Mouse (Mus musculus) liver (tissue): ENCODE measurements around the gene Olfr1242.

Source experiments
- DNase-seq: peaks from one replicate; pipeline ENCODE4 v3.0.0-alpha.2; 2020; ENCODE audit warnings: mixed read lengths

The Olfr1242 gene

DNA sequence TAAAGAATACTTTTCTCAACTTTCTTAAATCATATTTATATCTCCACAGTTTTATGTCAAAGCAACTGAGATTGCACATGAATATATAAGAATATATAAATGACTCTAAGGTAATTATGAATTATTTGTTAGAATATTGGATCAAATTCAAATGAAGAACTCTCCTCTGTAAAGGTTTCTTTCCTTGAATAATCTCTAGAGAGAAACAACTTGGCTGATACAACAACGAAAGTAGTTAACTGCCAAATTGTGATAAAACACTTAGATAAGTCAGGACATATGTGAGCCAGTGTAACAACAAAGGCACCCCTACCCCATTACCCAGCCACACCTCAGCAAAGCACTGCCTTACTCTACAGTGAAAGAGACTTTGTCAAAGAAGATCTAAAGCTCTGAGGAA, at the start of gene Olfr1242:
Gene Olfr1242 (minus strand): TSS at position 101 of the 400 bp plus-strand sequence.
- DNase-seq = no peak

DNA sequence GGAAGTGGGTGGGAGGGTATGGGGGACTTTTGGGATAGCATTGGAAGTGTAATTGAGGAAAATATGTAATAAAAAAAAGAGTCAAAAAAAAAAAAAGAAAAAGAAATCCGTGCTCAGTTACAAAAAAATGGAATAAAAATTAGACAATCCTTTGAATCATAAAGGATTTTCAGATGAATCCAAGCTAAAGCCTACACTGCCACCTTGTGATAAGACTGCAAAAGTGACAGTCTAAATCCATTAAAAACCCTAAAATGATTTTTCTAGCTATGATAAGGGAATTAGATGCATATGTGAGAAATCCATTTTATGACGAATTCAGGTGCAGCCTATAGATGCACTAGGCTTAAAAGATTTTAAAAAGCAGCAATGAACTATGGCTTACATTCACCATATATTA, 46.4 kb upstream of the Olfr1242 start:
- no peak for DNase-seq

DNA sequence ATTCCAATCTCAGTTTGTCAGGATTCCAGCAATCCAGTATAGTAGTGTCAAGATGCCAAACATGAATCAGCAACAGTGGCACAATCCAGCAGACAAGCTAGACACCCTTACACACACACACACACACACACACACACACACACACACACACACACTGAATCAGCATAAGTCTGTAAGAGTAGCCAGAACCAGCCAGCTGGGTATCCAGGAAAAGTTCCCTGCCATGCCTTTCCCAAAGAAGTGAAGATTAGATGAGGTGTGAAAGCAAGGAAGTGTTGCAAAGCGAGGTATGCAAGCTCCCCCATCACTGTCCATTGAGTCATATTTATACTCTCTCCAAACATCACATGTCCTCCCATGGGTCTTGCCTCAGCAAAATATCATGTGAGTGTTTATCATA, 41.8 kb upstream of the Olfr1242 start:
- no peak for DNase-seq

DNA sequence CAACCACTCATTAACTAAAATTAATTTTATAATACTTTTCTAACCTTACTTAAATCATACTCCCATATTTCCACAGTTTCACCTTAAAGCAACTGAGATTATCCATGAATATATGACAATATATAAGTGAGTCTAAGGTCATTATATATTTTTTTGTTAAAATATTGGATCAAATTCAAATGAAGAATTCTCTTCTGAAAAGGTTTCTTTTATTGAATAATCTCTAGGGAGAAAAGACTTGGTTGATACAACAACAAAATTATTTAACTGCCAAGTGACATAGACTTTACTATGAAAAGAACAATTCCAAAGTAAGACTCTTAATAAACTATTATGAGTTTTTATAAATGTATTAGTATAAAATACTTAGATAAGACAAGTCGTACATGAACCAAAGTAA, 33.3 kb upstream of the Olfr1242 start, which contains the start of gene Olfr1243:
Gene Olfr1243 (minus strand): TSS at position 101 of the 400 bp plus-strand sequence.
- DNase-seq = no peak

DNA sequence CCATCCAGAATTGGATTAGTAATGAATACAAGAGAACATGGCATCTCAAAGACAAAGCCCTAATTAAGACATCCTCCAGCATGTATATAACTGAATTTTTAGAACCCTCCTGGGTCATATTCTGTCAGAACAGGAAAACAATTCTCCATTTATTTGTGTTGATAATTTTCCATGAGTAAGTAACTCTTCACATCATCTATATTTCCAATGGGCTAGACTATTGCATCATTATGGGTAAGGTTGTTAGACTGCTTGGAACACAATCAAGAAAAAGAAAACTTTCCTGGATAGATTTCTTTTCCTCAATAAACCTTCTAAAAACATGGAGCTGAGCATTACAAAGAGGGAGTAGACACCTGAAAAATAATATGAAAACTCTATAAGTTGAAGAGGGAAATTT, 11.1 kb downstream of the Olfr1242 start, which contains the start of gene Olfr1241:
Gene Olfr1241 (minus strand): TSS at position 101 of the 400 bp plus-strand sequence.
- DNase-seq = no peak

DNA sequence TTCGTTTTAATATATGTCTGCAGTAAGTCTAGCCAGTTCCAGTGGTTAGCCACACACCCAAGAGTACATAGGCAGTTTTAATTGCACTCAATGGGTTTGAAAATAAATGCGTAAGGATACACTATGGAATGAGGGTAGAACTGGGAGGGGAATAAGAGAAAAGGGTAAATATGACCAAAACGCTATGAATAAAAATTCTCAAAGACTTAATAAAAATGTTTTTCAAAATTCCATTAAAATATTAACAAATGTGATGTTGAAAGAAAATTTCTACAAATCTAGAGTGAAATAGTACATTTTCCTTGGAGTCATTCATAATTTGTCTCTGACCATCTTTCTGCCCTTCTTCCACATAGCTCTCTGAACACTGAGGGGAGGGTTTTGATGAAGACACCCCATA, 55.2 kb downstream of the Olfr1242 start, which contains the start of gene Olfr1240:
Gene Olfr1240 (minus strand): TSS at position 101 of the 400 bp plus-strand sequence.
- no peak for DNase-seq
